Mouse (Mus musculus) erythroblast, embryonic 14.5 days (primary cell): Measurements from ENCODE around the gene Fam219a.

Experiments used
- GATA1 ChIP-seq: IDR thresholded peaks from 2 replicates; pipeline ENCODE4 v1.6.1; 2012; ENCODE audit warnings: low read length, inconsistent platforms, mixed read lengths
- TAL1 ChIP-seq: IDR thresholded peaks from 3 replicates; pipeline ENCODE4 v1.6.1; 2012; ENCODE audit warnings: low read length, inconsistent platforms, mixed read lengths

DNA sequence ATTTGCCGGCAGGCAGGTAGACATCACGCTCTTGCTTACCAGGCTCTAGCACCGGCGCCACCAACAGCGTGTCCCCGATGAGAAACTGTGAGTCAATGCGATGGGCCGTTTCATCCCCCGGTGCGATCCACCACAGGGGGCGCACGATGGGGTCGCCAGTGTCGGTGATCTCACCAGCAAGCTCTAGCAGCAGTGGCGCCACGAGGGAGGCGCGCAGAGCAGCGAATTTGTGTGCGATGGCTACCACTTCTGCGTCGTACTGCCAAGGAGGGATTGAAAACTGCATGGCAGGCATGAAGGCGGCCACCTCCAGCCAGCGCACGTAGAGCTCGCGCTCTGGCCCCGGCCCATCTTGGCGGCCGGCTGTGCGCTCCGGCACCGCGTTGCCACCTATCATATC lies 71.8 kb downstream of the Fam219a start:
- TF ChIP-seq TAL1: no peak
- TF ChIP-seq GATA1: no peak
